Mouse (Mus musculus) lung, embryonic 14.5 days (tissue): ENCODE results near the gene Srarp. TPM values are rescaled to one million over a fixed set of nuclear protein-coding genes. Genes with fewer than 3 reads are reported as not detected.

Experiments
- ATAC-seq: fragments of 200-750 bp; cut with Nextera tagmentation; 2 replicates; pipeline ENCODE4 v1.8.0; 2017; ENCODE audit warnings: mild to moderate bottlenecking, moderate TSS enrichment, moderate library complexity; ENCODE audit not compliant: insufficient read depth
- DNase-seq: peaks from one replicate; pipeline ENCODE4 v3.0.0-alpha.2; 2015
- H3K27ac ChIP-seq: fragments of 300-500 bp; sonication (generic); 2 replicates; pipeline ENCODE4 v1.5.1; 2014; ENCODE audit warnings: low read depth, mild to moderate bottlenecking, moderate library complexity
- H3K27me3 ChIP-seq: fragments of 300-500 bp; sonication (generic); 2 replicates; pipeline ENCODE4 v1.6.1; 2014; ENCODE audit warnings: low read length, control low read depth; ENCODE audit not compliant: insufficient read depth
- H3K36me3 ChIP-seq: fragments of 300-500 bp; sonication (generic); 2 replicates; pipeline ENCODE4 v1.6.1; 2014; ENCODE audit warnings: control low read depth; ENCODE audit not compliant: insufficient read depth
- H3K4me1 ChIP-seq: fragments of 300-500 bp; sonication (generic); 2 replicates; pipeline ENCODE4 v1.6.1; 2014; ENCODE audit warnings: antibody characterized with exemption, control low read depth; ENCODE audit not compliant: insufficient read depth
- H3K4me2 ChIP-seq: fragments of 300-500 bp; sonication (generic); 2 replicates; pipeline ENCODE4 v1.6.1; 2014; ENCODE audit warnings: mild to moderate bottlenecking
- H3K4me3 ChIP-seq: fragments of 300-500 bp; sonication (generic); 2 replicates; pipeline ENCODE4 v1.5.1; 2014; ENCODE audit warnings: low read depth, low read length
- H3K9ac ChIP-seq: fragments of 300-500 bp; sonication (generic); 2 replicates; pipeline ENCODE4 v1.6.1; 2014
- H3K9me3 ChIP-seq: fragments of 300-500 bp; sonication (generic); 2 replicates; pipeline ENCODE4 v1.6.1; 2016; ENCODE audit warnings: low read depth, low read length, control low read depth
- CTCF ChIP-seq: IDR thresholded peaks from 2 replicates; pipeline ENCODE4 v1.5.1; 2016; ENCODE audit warnings: antibody characterized with exemption, low read depth
- WGBS: fragments of 180-500 bp; shearing (Covaris S2); extraction: QIAGEN DNeasy Blood & Tissue Kit; methylation state at CpG from one replicate; pipeline ENCODE4 v1.1.7; 2014; 5-methylcytosine and 5-hydroxymethylcytosine counted together
- polyA plus RNA-seq: library from polyadenylated mRNA; unstranded; fragments of >200 nt; fragmentation: Nextera tagmentation; extraction: Ambion mirVana; gene quantifications from 2 replicates; pipeline ENCODE4 v1.2.1, GENCODE M21; 2014

Srarp gene
- polyA plus RNA-seq, 1 experiment from 2014 or later = not detected

DNA sequence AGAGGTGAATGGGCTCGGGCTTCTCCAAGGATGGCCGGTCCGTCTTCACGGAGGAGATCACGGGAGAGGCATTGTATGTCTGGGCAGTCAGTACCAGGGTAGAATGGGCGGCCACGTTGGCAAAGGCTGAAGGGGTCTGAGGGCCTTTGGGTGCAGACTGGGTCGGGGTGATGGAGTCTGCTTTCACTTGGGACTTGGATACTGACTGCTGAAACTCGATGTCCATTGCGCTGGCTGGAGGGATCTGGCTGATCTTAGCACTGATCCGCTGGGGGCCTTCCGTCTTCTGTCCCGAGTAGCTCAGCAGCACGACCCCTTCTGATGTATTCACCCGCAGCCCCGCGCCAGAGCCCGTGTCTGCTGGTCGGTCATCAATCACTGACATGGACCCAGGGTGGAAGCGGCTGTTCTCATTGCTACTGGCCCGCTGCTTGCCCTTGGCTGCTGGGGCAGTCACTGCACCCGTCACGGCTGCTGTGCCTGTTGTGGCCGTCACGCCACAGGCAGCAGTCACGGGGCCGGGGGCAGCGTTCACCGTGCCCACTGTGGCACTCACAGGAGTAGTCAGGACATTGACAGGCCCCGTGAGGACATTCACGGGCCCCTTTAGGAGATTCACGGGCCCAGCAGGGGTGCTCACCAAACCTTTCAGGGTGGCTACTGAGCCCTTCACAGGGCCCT lies 36.9 kb upstream of the Srarp start:
- Histone ChIP-seq H3K4me1 (no peaks in the 10 kb centered on the region), H3K36me3 (peaks cover 98% of the 10 kb centered on the region), H3K27me3 (no peaks in the 10 kb centered on the region), H3K4me3 (no peak overlapping the region), H3K4me2 (no peak overlapping the region), H3K27ac (no peak overlapping the region), H3K9ac (no peak overlapping the region), H3K9me3 (no peaks in the 10 kb centered on the region)
- DNase-seq (no peak), ATAC-seq (no peak)
- WGBS = 70% methylated on average over 32 of the region's 32 CpGs
- TF ChIP-seq CTCF = no peak

- Histone ChIP-seq H3K36me3 (peaks cover 98% of the 10 kb centered on the region), H3K9me3 (no peaks in the 10 kb centered on the region), H3K27me3 (no peaks in the 10 kb centered on the region), H3K4me2 (no peak overlapping the region), H3K27ac (no peak overlapping the region), H3K4me3 (no peak overlapping the region), H3K9ac (no peak overlapping the region), H3K4me1 (no peaks in the 10 kb centered on the region)
- WGBS = 95% methylated on average over 16 of the region's 16 CpGs
- no peak for TF ChIP-seq CTCF
- DNase-seq (no peak), ATAC-seq (no peak)
Measured at GRCm38 (mm10) chr4:141471491-141471890, 35.6 kb upstream of the Srarp start.

- no peaks in the 10 kb centered on the region for H3K27me3 ChIP-seq
- DNase-seq (no peak), ATAC-seq (no peak)
- H3K4me3 ChIP-seq = no peak overlapping the region
- H3K27ac ChIP-seq = no peak overlapping the region
- H3K4me1 ChIP-seq = no peaks in the 10 kb centered on the region
- H3K9ac ChIP-seq = no peak overlapping the region
- H3K4me2 ChIP-seq = no peak overlapping the region
- no peak for TF ChIP-seq CTCF
- peaks cover 98% of the 10 kb centered on the region for H3K36me3 ChIP-seq
- no peaks in the 10 kb centered on the region for H3K9me3 ChIP-seq
- WGBS = 85% methylated on average over 9 of the region's 9 CpGs
Measured at GRCm38 (mm10) chr4:141469343-141469742, 33.4 kb upstream of the Srarp start.

DNA sequence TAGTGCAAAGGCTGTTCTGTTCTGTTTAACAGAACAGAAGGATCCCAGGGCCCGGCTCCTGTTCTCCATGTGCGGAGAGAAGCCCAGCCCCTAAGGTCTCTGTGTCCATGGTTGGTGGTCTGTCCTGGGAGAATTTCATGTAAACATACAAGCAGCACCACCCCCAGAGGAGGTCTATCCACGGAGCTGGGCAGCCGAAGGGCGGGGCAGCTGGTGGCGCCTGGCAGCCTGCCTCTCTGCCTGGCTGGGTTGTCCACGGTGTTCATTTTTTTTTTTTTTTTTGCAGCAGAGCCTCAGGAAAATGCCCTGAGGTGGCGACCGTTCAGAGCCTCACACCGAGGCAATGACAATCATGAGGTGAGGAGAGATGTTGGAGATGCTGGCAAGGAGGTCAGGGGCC lies 32.7 kb upstream of the Srarp start:
- 0 out of 2 replicates have a peak overlapping the region, but pooled peaks have one; percentile 20 for H3K27ac ChIP-seq
- WGBS = 35% methylated on average over 10 of the region's 10 CpGs
- no peaks in the 10 kb centered on the region for H3K9me3 ChIP-seq
- no peak for ATAC-seq
- H3K27me3 ChIP-seq = no peaks in the 10 kb centered on the region
- no peak overlapping the region for H3K4me3 ChIP-seq
- peaks cover 98% of the 10 kb centered on the region for H3K36me3 ChIP-seq
- no peak overlapping the region for H3K9ac ChIP-seq
- no peak overlapping the region for H3K4me2 ChIP-seq
- no peak for TF ChIP-seq CTCF
- H3K4me1 ChIP-seq = no peaks in the 10 kb centered on the region
- no peak for DNase-seq

GRCm38 (mm10) chr4:141467581-141467927 lies 31.6 kb upstream of the Srarp start:
- 77% methylated on average over 6 of the region's 6 CpGs for WGBS
- no peaks in the 10 kb centered on the region for H3K27me3 ChIP-seq
- no peaks in the 10 kb centered on the region for H3K4me1 ChIP-seq
- no peaks in the 10 kb centered on the region for H3K9me3 ChIP-seq
- no peak overlapping the region for H3K27ac ChIP-seq
- no peak overlapping the region for H3K4me3 ChIP-seq
- peaks cover 98% of the 10 kb centered on the region for H3K36me3 ChIP-seq
- ATAC-seq = no peak
- no peak overlapping the region for H3K9ac ChIP-seq
- no peak for TF ChIP-seq CTCF
- no peak overlapping the region for H3K4me2 ChIP-seq
- no peak for DNase-seq

GRCm38 (mm10) chr4:141466844-141467580 lies 31.1 kb upstream of the Srarp start:
- no peaks in the 10 kb centered on the region for H3K9me3 ChIP-seq
- 82% methylated on average over 15 of the region's 15 CpGs for WGBS
- no peak for ATAC-seq
- no peak overlapping the region for H3K4me2 ChIP-seq
- no peak for DNase-seq
- no peaks in the 10 kb centered on the region for H3K4me1 ChIP-seq
- peaks cover 98% of the 10 kb centered on the region for H3K36me3 ChIP-seq
- no peak overlapping the region for H3K9ac ChIP-seq
- TF ChIP-seq CTCF = peak; percentile 14; the same call in 1 of the 2 replicates
- H3K27me3 ChIP-seq = no peaks in the 10 kb centered on the region
- no peak overlapping the region for H3K27ac ChIP-seq
- H3K4me3 ChIP-seq = no peak overlapping the region

DNA sequence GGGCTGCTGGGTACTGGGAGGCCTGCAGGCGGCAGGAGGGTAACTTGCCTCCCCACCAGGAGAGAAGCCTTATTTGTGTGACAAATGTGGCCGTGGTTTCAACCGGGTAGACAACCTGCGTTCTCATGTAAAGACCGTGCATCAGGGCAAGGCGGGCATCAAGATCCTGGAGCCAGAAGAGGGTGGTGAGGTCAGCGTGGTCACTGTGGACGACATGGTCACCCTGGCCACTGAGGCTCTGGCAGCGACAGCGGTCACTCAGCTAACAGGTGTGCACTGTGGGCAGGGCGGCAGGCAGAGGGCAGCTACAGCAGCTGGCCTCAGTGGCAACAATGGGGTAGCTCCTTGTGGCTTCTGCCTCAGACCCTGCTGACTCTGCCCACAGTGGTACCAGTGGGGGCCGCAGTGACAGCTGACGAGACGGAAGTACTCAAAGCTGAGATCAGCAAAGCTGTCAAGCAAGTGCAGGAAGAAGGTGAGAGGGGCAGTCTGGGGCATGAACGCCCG lies 30.4 kb upstream of the Srarp start:
- ATAC-seq = no peak
- peaks cover 93% of the 10 kb centered on the region for H3K36me3 ChIP-seq
- H3K4me1 ChIP-seq = no peaks in the 10 kb centered on the region
- H3K9ac ChIP-seq = no peak overlapping the region
- WGBS = 88% methylated on average over 16 of the region's 16 CpGs
- no peak for TF ChIP-seq CTCF
- no peaks in the 10 kb centered on the region for H3K9me3 ChIP-seq
- no peaks in the 10 kb centered on the region for H3K27me3 ChIP-seq
- no peak overlapping the region for H3K4me3 ChIP-seq
- no peak overlapping the region for H3K27ac ChIP-seq
- DNase-seq = no peak
- no peak overlapping the region for H3K4me2 ChIP-seq
